Mouse (Mus musculus): Measurements from ENCODE around the gene Grm3. TPM values are rescaled to one million over a fixed set of nuclear protein-coding genes. Genes with fewer than 3 reads are reported as not detected.

Gene Grm3
- polyA plus RNA-seq, 1 experiment from 2014 or later: not detected

- WGBS (ENCODE audit: insufficient replicate concordance): 75% methylated on average over 1 of the region's 1 CpGs
- no peaks in the 10 kb centered on the region for H3K9me3 ChIP-seq (ENCODE audit: low read length)
- TF ChIP-seq CTCF (IDR thresholded peaks at IDR 0.05; ENCODE audit: low read depth) (no peak), EP300 (IDR thresholded peaks at IDR 0.05; ENCODE audit: low read depth) (no peak)
These were observed 213.9 kb downstream of the Grm3 start for GRCm38 (mm10) chr5:9511027-9511426.

GRCm38 (mm10) chr5:9497235-9497634 lies 227.7 kb downstream of the Grm3 start:
- DNase-seq (no peak), ATAC-seq (no peak)
- TF ChIP-seq EP300 (IDR thresholded peaks at IDR 0.05; ENCODE audit: low read depth) (no peak), CTCF (IDR thresholded peaks at IDR 0.05; ENCODE audit: low read depth) (no peak)
- Histone ChIP-seq H3K27me3 (ENCODE audit: insufficient read depth, low read length) (no peaks in the 10 kb centered on the region), H3K9me3 (ENCODE audit: low read length) (no peaks in the 10 kb centered on the region), H3K4me1 (ENCODE audit: insufficient read depth) (no peaks in the 10 kb centered on the region), H3K4me3 (ENCODE audit: low read depth, low read length) (no peak overlapping the region), H3K9ac (replicated peaks) (no peak overlapping the region), H3K27ac (ENCODE audit: low read depth) (no peak overlapping the region), H3K36me3 (replicated peaks; ENCODE audit: insufficient read depth, low read length) (no peaks in the 10 kb centered on the region), H3K4me2 (ENCODE audit: low read depth, low read length) (no peak overlapping the region)
- WGBS (ENCODE audit: insufficient replicate concordance): 59% methylated on average over 4 of the region's 4 CpGs

More at GRCm38 (mm10) chr5:9511027-9511426, 213.9 kb downstream of the Grm3 start:
- no peak overlapping the region for H3K4me3 ChIP-seq (ENCODE audit: low read depth, low read length)
- no peak overlapping the region for H3K4me2 ChIP-seq (ENCODE audit: low read depth, low read length)
- H3K36me3 ChIP-seq (replicated peaks; ENCODE audit: insufficient read depth, low read length): no peaks in the 10 kb centered on the region
- no peak overlapping the region for H3K9ac ChIP-seq (replicated peaks)
- no peak for ATAC-seq
- H3K4me1 ChIP-seq (ENCODE audit: insufficient read depth): no peaks in the 10 kb centered on the region
- no peaks in the 10 kb centered on the region for H3K27me3 ChIP-seq (ENCODE audit: insufficient read depth, low read length)
- DNase-seq: no peak
- no peak overlapping the region for H3K27ac ChIP-seq (ENCODE audit: low read depth)

- Histone ChIP-seq H3K9ac (replicated peaks) (no peak overlapping the region), H3K27me3 (ENCODE audit: insufficient read depth, low read length) (no peaks in the 10 kb centered on the region), H3K4me2 (ENCODE audit: low read depth, low read length) (no peak overlapping the region), H3K27ac (ENCODE audit: low read depth) (no peak overlapping the region), H3K4me1 (ENCODE audit: insufficient read depth) (no peaks in the 10 kb centered on the region), H3K4me3 (ENCODE audit: low read depth, low read length) (no peak overlapping the region), H3K36me3 (replicated peaks; ENCODE audit: insufficient read depth, low read length) (no peaks in the 10 kb centered on the region), H3K9me3 (ENCODE audit: low read length) (no peaks in the 10 kb centered on the region)
- DNase-seq: no peak
- no peak for ATAC-seq
- 23% methylated on average over 5 of the region's 5 CpGs for WGBS (ENCODE audit: insufficient replicate concordance)
- TF ChIP-seq CTCF (IDR thresholded peaks at IDR 0.05; ENCODE audit: low read depth) (no peak), EP300 (IDR thresholded peaks at IDR 0.05; ENCODE audit: low read depth) (no peak)
These were observed 229.5 kb downstream of the Grm3 start for GRCm38 (mm10) chr5:9495456-9495855.

GRCm38 (mm10) chr5:9477587-9477986 lies 247.4 kb downstream of the Grm3 start:
- 76% methylated on average over 3 of the region's 3 CpGs for WGBS (ENCODE audit: insufficient replicate concordance)
- Histone ChIP-seq H3K4me1 (ENCODE audit: insufficient read depth) (no peaks in the 10 kb centered on the region), H3K9ac (replicated peaks) (no peak overlapping the region), H3K4me3 (ENCODE audit: low read depth, low read length) (no peak overlapping the region), H3K9me3 (ENCODE audit: low read length) (no peaks in the 10 kb centered on the region), H3K27me3 (ENCODE audit: insufficient read depth, low read length) (no peaks in the 10 kb centered on the region), H3K27ac (ENCODE audit: low read depth) (no peak overlapping the region), H3K4me2 (ENCODE audit: low read depth, low read length) (no peak overlapping the region), H3K36me3 (replicated peaks; ENCODE audit: insufficient read depth, low read length) (no peaks in the 10 kb centered on the region)
- ATAC-seq (no peak), DNase-seq (no peak)
- no peak for TF ChIP-seq CTCF (IDR thresholded peaks at IDR 0.05; ENCODE audit: low read depth)

GRCm38 (mm10) chr5:9453298-9453697 lies 271.7 kb downstream of the Grm3 start:
- Histone ChIP-seq H3K4me1 (ENCODE audit: insufficient read depth) (no peaks in the 10 kb centered on the region), H3K4me3 (ENCODE audit: low read depth, low read length) (no peak overlapping the region), H3K36me3 (replicated peaks; ENCODE audit: insufficient read depth, low read length) (no peaks in the 10 kb centered on the region), H3K9ac (replicated peaks) (no peak overlapping the region), H3K4me2 (ENCODE audit: low read depth, low read length) (no peak overlapping the region), H3K9me3 (ENCODE audit: low read length) (no peaks in the 10 kb centered on the region), H3K27ac (ENCODE audit: low read depth) (no peak overlapping the region), H3K27me3 (ENCODE audit: insufficient read depth, low read length) (no peaks in the 10 kb centered on the region)
- ATAC-seq (no peak), DNase-seq (no peak)
- TF ChIP-seq CTCF (IDR thresholded peaks at IDR 0.05; ENCODE audit: low read depth): no peak
- TF ChIP-seq EP300 (IDR thresholded peaks at IDR 0.05; ENCODE audit: low read depth): no peak
- WGBS (ENCODE audit: insufficient replicate concordance): 82% methylated on average over 2 of the region's 2 CpGs

GRCm38 (mm10) chr5:9449570-9449969 lies 275.4 kb downstream of the Grm3 start:
- ATAC-seq (no peak), DNase-seq (no peak)
- H3K4me2 ChIP-seq (ENCODE audit: low read depth, low read length): no peak overlapping the region
- H3K36me3 ChIP-seq (replicated peaks; ENCODE audit: insufficient read depth, low read length): no peaks in the 10 kb centered on the region
- H3K27ac ChIP-seq (ENCODE audit: low read depth): no peak overlapping the region
- H3K9me3 ChIP-seq (ENCODE audit: low read length): no peaks in the 10 kb centered on the region
- no peak overlapping the region for H3K4me3 ChIP-seq (ENCODE audit: low read depth, low read length)
- H3K4me1 ChIP-seq (ENCODE audit: insufficient read depth): no peaks in the 10 kb centered on the region
- H3K9ac ChIP-seq (replicated peaks): no peak overlapping the region
- TF ChIP-seq EP300 (IDR thresholded peaks at IDR 0.05; ENCODE audit: low read depth) (no peak), CTCF (IDR thresholded peaks at IDR 0.05; ENCODE audit: low read depth) (no peak)
- no peaks in the 10 kb centered on the region for H3K27me3 ChIP-seq (ENCODE audit: insufficient read depth, low read length)
- 61% methylated on average over 5 of the region's 5 CpGs for WGBS (ENCODE audit: insufficient replicate concordance)

GRCm38 (mm10) chr5:9448931-9449330 lies 276.0 kb downstream of the Grm3 start:
- H3K27me3 ChIP-seq (ENCODE audit: insufficient read depth, low read length): no peaks in the 10 kb centered on the region
- DNase-seq: no peak
- H3K4me1 ChIP-seq (ENCODE audit: insufficient read depth): no peaks in the 10 kb centered on the region
- H3K4me3 ChIP-seq (ENCODE audit: low read depth, low read length): no peak overlapping the region
- ATAC-seq: no peak
- H3K27ac ChIP-seq (ENCODE audit: low read depth): no peak overlapping the region
- H3K9ac ChIP-seq (replicated peaks): no peak overlapping the region
- WGBS (ENCODE audit: insufficient replicate concordance): 76% methylated on average over 6 of the region's 6 CpGs
- H3K4me2 ChIP-seq (ENCODE audit: low read depth, low read length): no peak overlapping the region
- TF ChIP-seq CTCF (IDR thresholded peaks at IDR 0.05; ENCODE audit: low read depth) (no peak), EP300 (IDR thresholded peaks at IDR 0.05; ENCODE audit: low read depth) (no peak)
- H3K36me3 ChIP-seq (replicated peaks; ENCODE audit: insufficient read depth, low read length): no peaks in the 10 kb centered on the region
- H3K9me3 ChIP-seq (ENCODE audit: low read length): no peaks in the 10 kb centered on the region

Measured in liver, postnatal 0 days (tissue).